Mouse (Mus musculus) thymus, postnatal 14 days (tissue): Measurements from ENCODE around the gene Ppp3r1.
"Not testable (repeated sequence)": the region's sequence is repeated elsewhere in the genome, so short reads cannot be mapped to it uniquely, and the experiment has no call there.

Experiments used
- DNase-seq: peaks from one replicate; pipeline ENCODE4 v3.0.0; 2021

Ppp3r1 gene

DNA sequence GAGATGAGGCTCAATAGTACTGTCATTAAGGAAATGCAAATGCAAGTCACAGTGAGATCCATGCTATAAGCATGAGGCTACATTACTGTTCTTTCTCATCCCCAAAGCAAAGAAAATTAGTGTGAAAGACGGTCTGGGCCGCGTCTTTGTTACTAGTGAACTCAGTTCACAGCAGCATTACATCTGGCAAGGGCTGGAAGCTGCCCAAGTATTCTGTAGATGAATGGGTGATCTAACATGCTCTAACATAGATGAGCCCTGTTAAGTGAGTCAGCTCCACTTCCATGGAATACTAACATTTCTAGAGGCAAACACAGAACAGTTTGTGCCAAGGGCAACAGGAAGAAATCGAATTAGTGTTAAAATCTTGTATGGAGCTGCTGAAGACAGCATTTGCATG lies 41.9 kb downstream of the Ppp3r1 start:
- DNase-seq = no peak

DNA sequence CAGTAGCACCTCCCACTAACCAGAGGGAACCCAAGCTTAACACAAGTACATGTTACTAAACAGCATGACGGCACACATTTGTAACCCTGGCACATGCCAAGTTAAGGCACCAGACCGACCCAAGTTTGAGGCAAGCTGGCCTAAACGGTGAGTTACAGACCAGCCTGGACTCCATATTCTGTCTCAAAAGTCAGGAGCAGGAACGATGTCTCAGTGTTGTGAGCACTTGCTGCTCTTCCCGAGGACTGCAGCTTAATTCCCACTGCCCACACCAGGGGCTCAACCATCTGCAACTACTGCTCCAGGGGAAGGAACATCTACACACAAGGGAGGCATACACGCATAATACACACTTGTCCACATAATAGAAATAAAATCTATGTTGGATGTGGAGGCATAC lies 43.4 kb downstream of the Ppp3r1 start:
- DNase-seq = no peak

DNA sequence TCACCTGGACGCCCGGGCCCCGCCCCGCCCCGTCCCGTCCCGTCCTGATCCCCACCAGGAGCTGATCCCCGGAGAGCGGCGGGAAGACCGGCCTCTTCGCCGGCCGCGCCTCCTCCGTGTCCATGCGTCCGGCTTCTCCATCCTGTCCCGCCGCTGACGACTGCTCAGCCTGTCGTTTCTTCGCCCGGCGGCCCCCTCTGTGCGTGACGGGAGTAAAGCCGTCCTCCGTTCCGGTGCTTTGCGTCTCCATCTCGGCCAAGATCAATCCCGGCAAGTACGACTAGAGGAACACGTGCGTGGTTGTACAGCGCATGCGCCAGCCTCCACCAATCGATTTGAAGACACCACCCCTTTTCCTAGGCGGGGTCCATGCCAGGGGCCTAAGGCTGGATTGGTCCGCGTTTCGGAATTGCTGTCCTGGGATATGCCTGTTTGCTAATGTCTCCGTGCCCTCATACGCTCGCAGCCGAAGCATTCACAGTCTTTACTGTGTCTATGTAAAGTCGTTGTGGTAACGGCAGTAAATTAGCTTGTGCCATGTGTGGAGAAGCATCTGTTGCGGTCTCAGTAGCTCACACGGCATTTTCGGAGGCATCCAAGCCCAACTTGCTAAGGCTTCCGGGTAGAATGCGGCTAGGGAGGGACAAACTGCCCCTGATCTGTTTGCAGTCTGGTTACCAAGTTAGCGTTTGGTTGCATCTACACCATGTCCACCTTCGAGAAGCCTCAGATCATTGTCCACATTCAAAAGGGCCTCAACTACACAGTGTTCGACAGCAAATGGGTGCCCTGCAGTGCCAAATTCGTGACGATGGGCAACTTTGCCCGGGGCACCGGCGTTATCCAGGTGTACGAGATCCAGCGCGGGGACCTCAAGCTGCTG lies 52.4 kb downstream of the Ppp3r1 start, which contains the start of gene Pno1:
Pno1 (minus strand) TSS at position 311 of the 883 bp plus-strand sequence.
- DNase-seq = peak; percentile 95

- DNase-seq = no peak
Observed at GRCm38 (mm10) chr11:17212141-17212495, 53.1 kb downstream of the Ppp3r1 start.

GRCm38 (mm10) chr11:17212903-17213509 lies 53.9 kb downstream of the Ppp3r1 start:
- no peak for DNase-seq

- no peak for DNase-seq
Observed at GRCm38 (mm10) chr11:17215475-17215874, 56.4 kb downstream of the Ppp3r1 start.

- DNase-seq = no peak
Observed at GRCm38 (mm10) chr11:17221126-17221525, 62.1 kb downstream of the Ppp3r1 start.

- no peak for DNase-seq
Observed at GRCm38 (mm10) chr11:17232792-17233191, 73.7 kb downstream of the Ppp3r1 start.

DNA sequence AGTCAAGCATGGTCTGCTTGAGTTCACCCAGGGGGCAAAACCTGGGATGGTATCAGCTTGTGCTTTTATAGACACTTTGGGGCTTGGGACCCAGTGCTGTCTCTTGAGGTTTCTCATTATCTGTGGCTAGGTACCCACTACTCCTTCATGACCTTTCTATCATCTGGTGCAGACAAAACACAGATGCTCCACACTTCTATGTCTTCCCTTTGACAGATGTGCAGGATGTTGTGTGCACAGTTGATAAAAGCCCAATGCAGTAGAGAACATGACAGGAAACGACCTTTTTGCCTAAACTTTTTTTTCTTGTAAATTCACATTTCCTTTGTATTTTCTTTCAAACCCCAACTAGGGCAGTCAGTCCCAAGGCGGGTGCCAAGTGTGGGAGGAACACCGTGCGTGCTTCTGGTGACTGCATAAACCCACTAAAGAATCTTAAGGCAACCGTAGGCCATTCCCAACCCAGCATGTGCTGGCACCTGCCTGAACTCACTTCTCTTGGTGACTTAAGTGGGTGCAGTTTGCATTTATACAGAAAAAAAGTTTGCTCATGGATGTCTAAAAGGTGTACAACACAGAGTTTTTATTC lies 77.5 kb downstream of the Ppp3r1 start:
- DNase-seq = peak; percentile 57

- DNase-seq = not testable (repeated sequence)
Observed at GRCm38 (mm10) chr11:17238598-17238997, 79.5 kb downstream of the Ppp3r1 start.

DNA sequence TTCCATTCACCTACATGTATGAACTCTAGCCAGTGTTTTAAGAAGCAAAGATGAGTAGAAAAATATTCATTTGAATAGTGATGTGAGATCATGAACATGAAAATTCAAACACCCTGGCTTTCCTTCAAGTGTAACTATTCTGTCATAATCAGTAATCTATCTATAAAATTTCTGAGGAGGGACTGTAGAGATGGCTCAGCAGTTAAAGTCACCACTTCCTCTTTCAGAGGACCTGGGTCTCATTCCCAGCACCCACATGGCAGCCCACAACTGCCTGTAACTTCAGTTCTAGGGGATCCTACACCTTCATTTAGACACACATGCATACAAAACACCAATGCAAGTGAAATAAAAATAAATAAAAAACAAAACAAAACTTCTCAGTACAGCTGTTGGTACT lies 89.7 kb downstream of the Ppp3r1 start:
- no peak for DNase-seq
